Mouse (Mus musculus) midbrain, embryonic 10.5 days (tissue): Measurements from ENCODE around the gene Dmkn. TPM values are rescaled to one million over a fixed set of nuclear protein-coding genes. Genes with fewer than 3 reads are reported as not detected.

Experiments
- polyA plus RNA-seq: library from polyadenylated mRNA; unstranded; fragments of >200 nt; fragmentation: Nextera tagmentation; extraction: Ambion mirVana; gene quantifications from 2 replicates; pipeline ENCODE4 v1.2.1, GENCODE M21; 2016

Dmkn gene
- polyA plus RNA-seq, 1 experiment from 2014 or later: not detected

Other genes starting within 250 kb of the Dmkn start
- 36.6 and 62.0 TPM in 2 replicates for gene Arhgap33, start 228.7 kb upstream of the Dmkn start, polyA plus RNA-seq
- gene Hspb6, start 211.6 kb upstream of the Dmkn start, polyA plus RNA-seq: 6.1 and 6.2 TPM in 2 replicates
- gene Proser3, start 211.5 kb upstream of the Dmkn start, polyA plus RNA-seq: 13.4 and 17.1 TPM in 2 replicates
- 45.9 and 46.7 TPM in 2 replicates for gene Lin37, start 203.9 kb upstream of the Dmkn start, polyA plus RNA-seq
- gene U2af1l4, start 200.5 kb upstream of the Dmkn start, polyA plus RNA-seq: 93.2 and 99.5 TPM in 2 replicates
- gene Gm49396, start 200.4 kb upstream of the Dmkn start, polyA plus RNA-seq: 17.0 and 19.6 TPM in 2 replicates
- gene Psenen, start 200.1 kb upstream of the Dmkn start, polyA plus RNA-seq: 131 and 133 TPM in 2 replicates
- gene Igflr1, start 198.3 kb upstream of the Dmkn start, polyA plus RNA-seq: 4.4 and 7.2 TPM in 2 replicates
- gene Kmt2b, start 175.0 kb upstream of the Dmkn start, polyA plus RNA-seq: 7.4 and 10.6 TPM in 2 replicates
- 0.26 and 0.61 TPM in 2 replicates for gene Zbtb32, start 164.8 kb upstream of the Dmkn start, polyA plus RNA-seq
- 0.44 and 0.79 TPM in 2 replicates for gene Upk1a, start 150.9 kb upstream of the Dmkn start, polyA plus RNA-seq
- 779 and 792 TPM in 2 replicates for gene Cox6b1, start 137.6 kb upstream of the Dmkn start, polyA plus RNA-seq
- not detected in 2 replicates for gene Etv2, start 127.9 kb upstream of the Dmkn start, polyA plus RNA-seq
- gene Rbm42, start 113.4 kb upstream of the Dmkn start, polyA plus RNA-seq: 140 and 145 TPM in 2 replicates
- 79.8 and 84.0 TPM in 2 replicates for gene Haus5, start 98.8 kb upstream of the Dmkn start, polyA plus RNA-seq
- not detected in 2 replicates for gene Pmis2, start 92.2 kb upstream of the Dmkn start, polyA plus RNA-seq
- not detected in 2 replicates for gene 2200002J24Rik, start 64.8 kb upstream of the Dmkn start, polyA plus RNA-seq
- gene Atp4a, start 51.5 kb upstream of the Dmkn start, polyA plus RNA-seq: 0.89 and 1.1 TPM in 2 replicates
- gene Tmem147, start 34.2 kb upstream of the Dmkn start, polyA plus RNA-seq: 155 and 164 TPM in 2 replicates
- gene Gapdhs, start 20.1 kb upstream of the Dmkn start, polyA plus RNA-seq: 0.33 and 0.40 TPM in 2 replicates
- 0.51 and 0.65 TPM in 2 replicates for gene Sbsn, start 12.3 kb upstream of the Dmkn start, polyA plus RNA-seq
- not detected in 2 replicates for gene Krtdap, start 24.1 kb downstream of the Dmkn start, polyA plus RNA-seq
- not detected in 2 replicates for gene Ffar2, start 60.0 kb downstream of the Dmkn start, polyA plus RNA-seq
- not detected in 2 replicates for gene Ffar3, start 92.4 kb downstream of the Dmkn start, polyA plus RNA-seq
- not detected in 2 replicates for gene Ffar1, start 97.8 kb downstream of the Dmkn start, polyA plus RNA-seq
- 0.02 TPM in 1 of 2 replicates, not detected in the other for gene Cd22, start 116.6 kb downstream of the Dmkn start, polyA plus RNA-seq
- gene Mag, start 151.1 kb downstream of the Dmkn start, polyA plus RNA-seq: 0.22 and 0.52 TPM in 2 replicates
- gene Hamp2, start 160.9 kb downstream of the Dmkn start, polyA plus RNA-seq: not detected in 2 replicates
- gene Hamp, start 180.3 kb downstream of the Dmkn start, polyA plus RNA-seq: not detected in 2 replicates
- 22.6 and 23.5 TPM in 2 replicates for gene Usf2, start 193.0 kb downstream of the Dmkn start, polyA plus RNA-seq
- 22.0 and 25.3 TPM in 2 replicates for gene Lsr, start 209.7 kb downstream of the Dmkn start, polyA plus RNA-seq
- gene Fam187b, start 210.0 kb downstream of the Dmkn start, polyA plus RNA-seq: 0.71 and 0.91 TPM in 2 replicates